Mouse (Mus musculus): ENCODE measurements around the gene Ermard. TPM values are rescaled to one million over a fixed set of nuclear protein-coding genes. Genes with fewer than 3 reads are reported as not detected.
"Not testable (repeated sequence)": the region's sequence is repeated elsewhere in the genome, so short reads cannot be mapped to it uniquely, and the experiment has no call there.

Gene Ermard
- total RNA-seq (2021) = 10 to 100 TPM; 44.3 to 51.9 TPM
- long read RNA-seq, experiment 1, partial matches to known transcripts = 5 of 25 reads
- long read RNA-seq, experiment 1, other reads (novel, unspliced or antisense) = 18 of 25 reads
- long read RNA-seq, experiment 2, partial matches to known transcripts = 0 of 7 reads
- long read RNA-seq, experiment 2, other reads (novel, unspliced or antisense) = 7 of 7 reads

DNA sequence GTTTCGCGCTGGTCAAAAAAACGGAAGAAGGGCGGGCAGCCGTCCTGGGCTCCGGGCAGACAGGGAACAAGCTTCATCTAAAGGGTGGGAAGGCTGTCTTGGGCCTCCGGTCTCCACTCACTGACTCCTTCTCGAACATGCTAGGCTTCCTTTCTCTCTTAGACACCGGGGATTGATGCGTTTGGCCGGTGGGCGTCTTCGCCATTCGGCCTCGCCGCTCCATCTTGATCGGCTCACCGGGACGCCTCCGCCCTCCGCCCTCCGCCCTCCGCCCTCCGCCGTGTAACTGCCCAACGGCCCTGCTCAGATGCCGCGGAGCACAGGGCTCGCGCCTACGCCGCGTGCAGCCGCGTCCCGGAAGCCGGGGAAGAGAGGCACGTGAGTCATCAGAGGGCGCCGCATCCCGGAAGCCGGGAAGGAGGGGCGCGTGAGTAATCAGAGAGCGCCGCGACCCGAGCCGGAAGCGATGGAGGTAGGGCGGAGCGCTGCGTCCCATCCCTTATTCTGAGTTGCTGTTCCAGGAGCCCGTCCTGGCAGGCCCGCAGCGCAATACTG, at the start of gene Ermard, which contains the start of the genes Tcte3 and Gm3448:
Gene Ermard (plus strand): TSS at position 34 of the 555 bp plus-strand sequence.
Gene Tcte3 (minus strand): TSS at position 314 of the 555 bp plus-strand sequence.
Gene Gm3448 (minus strand): TSS at position 363 of the 555 bp plus-strand sequence.
- DNase-seq (ENCODE audit: low spot score in 2 of 2); intact Hi-C loops (cut with DNase I): not testable (repeated sequence)

DNA sequence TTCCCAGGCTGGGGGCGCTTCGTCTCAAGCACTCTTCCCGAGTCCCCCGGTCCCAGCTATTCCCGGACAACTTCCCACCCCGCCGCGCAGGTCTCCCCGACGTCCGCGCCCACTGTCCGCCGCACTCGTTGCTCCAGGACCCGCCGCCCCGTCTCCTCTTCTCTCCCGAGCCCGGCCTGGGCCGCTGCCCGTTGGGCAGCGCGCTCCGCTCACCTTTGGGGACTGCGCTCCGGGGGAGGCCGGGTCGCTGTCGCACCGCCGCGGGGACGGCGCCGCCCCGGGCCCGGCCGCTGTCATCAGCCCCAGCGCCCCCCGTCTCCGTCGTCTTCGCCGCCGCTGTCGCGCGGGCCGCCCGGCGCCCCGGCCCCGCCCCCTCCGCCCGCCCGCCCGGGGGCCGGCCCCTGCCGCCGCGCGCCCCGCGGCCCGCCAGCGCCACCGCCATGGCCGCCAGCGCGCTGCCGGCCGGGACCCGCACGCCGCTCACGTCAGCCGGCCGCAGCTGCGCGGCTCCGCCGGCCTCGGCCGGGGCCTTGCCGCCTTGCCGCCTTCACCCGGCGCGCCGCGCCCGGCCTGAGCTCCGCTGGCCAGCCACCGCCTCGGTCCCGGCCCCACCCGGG, 48.4 kb upstream of the Ermard start:
- DNase-seq (ENCODE audit: low spot score in 2 of 2); intact Hi-C loops (cut with DNase I): not testable (repeated sequence)

DNA sequence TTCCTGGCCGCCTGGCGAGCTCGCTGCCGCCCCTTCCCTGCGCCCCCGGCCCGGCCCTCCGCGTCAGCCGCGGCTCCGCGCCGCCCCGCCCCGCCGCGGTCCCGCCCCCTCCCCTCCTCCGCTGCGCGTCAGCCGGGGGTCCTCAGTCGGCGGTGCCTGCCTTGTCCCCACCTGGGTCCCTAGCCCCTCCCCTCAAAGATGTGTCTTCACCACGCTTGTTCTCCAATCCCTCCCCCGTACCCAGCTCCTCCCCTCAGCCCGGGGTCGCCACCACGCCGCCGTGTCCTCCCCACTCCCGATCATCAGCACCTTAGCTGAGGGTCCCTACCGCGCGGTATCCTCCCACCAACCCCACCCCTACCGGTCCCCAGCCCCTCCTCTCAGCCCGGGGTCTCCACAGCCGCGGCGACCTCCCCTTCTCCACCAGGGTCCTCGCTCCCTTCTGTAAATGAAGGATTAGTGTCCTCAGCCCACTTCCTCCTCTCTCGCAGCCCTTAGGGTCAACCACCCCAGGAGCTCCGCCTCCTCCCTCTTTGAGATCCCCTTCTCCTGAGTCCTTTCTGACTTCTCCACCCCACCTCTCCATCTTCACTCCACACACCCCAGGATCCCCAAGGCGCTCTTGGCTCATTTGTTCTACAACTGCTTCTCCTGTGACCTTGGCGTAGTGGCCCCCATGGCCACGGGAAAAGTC, 47.7 kb upstream of the Ermard start:
- DNase-seq (ENCODE audit: low spot score in 2 of 2); intact Hi-C loops (cut with DNase I): not testable (repeated sequence)

DNA sequence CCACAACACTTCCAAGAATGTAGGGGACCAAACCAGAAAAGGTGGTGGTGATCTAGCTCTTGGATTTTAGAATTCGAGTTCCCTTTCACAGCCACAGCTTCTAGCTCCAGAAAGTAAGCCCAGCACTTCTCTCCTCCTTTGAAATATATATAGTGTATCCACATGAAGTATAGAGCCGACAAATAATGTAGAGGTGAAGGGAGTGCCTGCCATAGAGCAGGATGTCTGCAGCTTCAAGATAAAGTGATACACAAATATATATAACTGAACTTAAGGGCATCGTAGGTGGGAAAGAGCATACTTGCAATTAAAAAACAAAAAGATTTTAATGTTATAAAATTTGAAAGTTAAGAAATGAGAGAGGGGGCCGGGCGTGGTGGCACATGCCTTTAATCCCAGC, 46.9 kb upstream of the Ermard start:
- intact Hi-C loops (cut with DNase I); DNase-seq (ENCODE audit: low spot score in 2 of 2): not testable (repeated sequence)

DNA sequence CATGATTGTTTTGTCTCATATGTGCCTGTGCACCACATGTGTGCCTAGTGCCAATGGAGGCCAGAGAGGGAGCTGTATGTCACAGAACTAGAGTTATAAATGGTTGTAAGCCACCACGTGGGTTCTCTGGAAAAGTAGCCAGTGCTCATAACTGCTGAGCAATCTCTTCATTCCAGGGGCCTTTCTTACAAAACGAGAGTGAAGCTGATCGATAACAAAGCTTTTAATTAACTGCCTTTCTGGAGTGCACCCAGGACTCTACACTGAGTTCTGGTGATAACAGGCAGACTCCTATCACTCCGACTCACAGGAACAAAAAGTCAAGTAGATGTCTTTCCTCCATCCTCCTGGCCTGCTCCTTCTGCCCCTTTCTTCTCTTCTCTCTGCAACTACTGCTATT, 41.0 kb upstream of the Ermard start:
- intact Hi-C loops (cut with DNase I); DNase-seq (ENCODE audit: low spot score in 2 of 2): not testable (repeated sequence)

DNA sequence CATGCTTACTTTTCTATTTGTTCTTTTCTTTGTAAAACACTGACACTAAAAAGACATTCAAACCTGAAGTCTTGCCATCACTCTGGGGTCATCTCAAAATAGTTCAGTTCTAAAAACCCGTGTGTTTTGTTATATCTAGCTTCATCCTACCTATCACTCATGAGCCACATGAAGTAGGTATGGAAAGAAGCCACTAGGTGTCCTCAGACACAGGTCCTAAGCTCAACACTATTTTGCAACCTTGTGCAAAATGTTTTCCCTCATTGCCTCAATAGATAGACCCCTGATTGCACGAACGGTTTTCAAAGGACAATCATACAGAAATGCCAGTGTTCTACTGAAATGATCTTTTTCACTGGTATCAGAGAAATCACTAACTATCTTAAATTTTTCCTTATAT, 31.9 kb upstream of the Ermard start:
- intact Hi-C loops (cut with DNase I); DNase-seq (ENCODE audit: low spot score in 2 of 2): not testable (repeated sequence)

DNA sequence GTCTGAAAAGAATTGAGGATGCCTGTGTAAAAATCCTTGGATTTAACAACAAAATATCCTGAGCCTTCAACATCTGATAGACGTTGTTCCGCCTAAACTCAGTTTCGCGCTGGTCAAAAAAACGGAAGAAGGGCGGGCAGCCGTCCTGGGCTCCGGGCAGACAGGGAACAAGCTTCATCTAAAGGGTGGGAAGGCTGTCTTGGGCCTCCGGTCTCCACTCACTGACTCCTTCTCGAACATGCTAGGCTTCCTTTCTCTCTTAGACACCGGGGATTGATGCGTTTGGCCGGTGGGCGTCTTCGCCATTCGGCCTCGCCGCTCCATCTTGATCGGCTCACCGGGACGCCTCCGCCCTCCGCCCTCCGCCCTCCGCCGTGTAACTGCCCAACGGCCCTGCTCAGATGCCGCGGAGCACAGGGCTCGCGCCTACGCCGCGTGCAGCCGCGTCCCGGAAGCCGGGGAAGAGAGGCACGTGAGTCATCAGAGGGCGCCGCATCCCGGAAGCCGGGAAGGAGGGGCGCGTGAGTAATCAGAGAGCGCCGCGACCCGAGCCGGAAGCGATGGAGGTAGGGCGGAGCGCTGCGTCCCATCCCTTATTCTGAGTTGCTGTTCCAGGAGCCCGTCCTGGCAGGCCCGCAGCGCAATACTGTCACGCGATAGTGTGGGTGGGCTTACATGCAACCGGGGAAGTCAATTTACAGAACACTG, 31.1 kb upstream of the Ermard start, which contains the start of gene Gm3435:
Gene Gm3435 (plus strand): TSS at position 471 of the 708 bp plus-strand sequence.
- DNase-seq (ENCODE audit: low spot score in 2 of 2); intact Hi-C loops (cut with DNase I): not testable (repeated sequence)

DNA sequence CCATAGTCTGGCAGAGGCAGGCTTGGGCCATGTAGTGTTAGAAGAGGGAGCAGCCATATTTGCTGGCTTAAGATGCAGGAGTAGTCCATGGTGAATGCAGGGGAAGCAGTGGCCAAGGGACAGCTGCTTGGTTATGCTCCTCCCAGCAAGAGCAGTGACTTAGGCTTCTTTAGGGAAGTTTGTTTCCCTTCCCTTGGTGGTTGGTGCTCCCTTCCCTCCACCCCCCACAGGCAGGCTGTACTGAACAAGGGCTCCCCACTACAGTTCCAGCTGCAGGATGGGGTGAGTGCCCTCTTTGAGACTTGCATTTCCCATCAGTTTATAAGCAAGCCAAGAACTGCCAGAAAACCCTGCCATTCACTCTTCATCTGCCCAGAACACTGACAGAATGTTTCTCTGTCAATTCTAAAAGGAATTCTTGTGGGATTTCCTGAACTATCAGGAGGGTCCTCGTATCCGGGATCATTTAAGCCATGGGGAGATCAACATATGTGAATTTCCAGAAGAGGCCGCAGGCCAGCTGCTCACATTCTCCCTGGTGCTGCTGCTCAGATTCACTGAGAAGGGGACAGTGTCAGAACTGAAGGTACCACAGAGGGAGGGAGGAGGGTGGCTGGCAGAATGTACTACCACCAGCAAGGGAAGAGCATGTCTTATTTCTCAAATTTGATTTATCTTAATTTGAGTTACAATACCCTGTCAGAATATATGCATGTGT, 19.3 kb upstream of the Ermard start:
- intact Hi-C loops (cut with DNase I) = not testable (repeated sequence)
- DNase-seq (ENCODE audit: low spot score in 2 of 2) = peak; percentile 13 to 35

DNA sequence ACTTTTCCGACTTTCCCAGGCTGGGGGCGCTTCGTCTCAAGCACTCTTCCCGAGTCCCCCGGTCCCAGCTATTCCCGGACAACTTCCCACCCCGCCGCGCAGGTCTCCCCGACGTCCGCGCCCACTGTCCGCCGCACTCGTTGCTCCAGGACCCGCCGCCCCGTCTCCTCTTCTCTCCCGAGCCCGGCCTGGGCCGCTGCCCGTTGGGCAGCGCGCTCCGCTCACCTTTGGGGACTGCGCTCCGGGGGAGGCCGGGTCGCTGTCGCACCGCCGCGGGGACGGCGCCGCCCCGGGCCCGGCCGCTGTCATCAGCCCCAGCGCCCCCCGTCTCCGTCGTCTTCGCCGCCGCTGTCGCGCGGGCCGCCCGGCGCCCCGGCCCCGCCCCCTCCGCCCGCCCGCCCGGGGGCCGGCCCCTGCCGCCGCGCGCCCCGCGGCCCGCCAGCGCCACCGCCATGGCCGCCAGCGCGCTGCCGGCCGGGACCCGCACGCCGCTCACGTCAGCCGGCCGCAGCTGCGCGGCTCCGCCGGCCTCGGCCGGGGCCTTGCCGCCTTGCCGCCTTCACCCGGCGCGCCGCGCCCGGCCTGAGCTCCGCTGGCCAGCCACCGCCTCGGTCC, 17.0 kb upstream of the Ermard start:
- intact Hi-C loops (cut with DNase I); DNase-seq (ENCODE audit: low spot score in 2 of 2): not testable (repeated sequence)

DNA sequence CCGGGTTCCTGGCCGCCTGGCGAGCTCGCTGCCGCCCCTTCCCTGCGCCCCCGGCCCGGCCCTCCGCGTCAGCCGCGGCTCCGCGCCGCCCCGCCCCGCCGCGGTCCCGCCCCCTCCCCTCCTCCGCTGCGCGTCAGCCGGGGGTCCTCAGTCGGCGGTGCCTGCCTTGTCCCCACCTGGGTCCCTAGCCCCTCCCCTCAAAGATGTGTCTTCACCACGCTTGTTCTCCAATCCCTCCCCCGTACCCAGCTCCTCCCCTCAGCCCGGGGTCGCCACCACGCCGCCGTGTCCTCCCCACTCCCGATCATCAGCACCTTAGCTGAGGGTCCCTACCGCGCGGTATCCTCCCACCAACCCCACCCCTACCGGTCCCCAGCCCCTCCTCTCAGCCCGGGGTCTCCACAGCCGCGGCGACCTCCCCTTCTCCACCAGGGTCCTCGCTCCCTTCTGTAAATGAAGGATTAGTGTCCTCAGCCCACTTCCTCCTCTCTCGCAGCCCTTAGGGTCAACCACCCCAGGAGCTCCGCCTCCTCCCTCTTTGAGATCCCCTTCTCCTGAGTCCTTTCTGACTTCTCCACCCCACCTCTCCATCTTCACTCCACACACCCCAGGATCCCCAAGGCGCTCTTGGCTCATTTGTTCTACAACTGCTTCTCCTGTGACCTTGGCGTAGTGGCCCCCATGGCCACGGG, 16.4 kb upstream of the Ermard start:
- intact Hi-C loops (cut with DNase I); DNase-seq (ENCODE audit: low spot score in 2 of 2): not testable (repeated sequence)

DNA sequence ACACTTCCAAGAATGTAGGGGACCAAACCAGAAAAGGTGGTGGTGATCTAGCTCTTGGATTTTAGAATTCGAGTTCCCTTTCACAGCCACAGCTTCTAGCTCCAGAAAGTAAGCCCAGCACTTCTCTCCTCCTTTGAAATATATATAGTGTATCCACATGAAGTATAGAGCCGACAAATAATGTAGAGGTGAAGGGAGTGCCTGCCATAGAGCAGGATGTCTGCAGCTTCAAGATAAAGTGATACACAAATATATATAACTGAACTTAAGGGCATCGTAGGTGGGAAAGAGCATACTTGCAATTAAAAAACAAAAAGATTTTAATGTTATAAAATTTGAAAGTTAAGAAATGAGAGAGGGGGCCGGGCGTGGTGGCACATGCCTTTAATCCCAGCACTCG, 15.5 kb upstream of the Ermard start:
- DNase-seq (ENCODE audit: low spot score in 2 of 2); intact Hi-C loops (cut with DNase I): not testable (repeated sequence)

DNA sequence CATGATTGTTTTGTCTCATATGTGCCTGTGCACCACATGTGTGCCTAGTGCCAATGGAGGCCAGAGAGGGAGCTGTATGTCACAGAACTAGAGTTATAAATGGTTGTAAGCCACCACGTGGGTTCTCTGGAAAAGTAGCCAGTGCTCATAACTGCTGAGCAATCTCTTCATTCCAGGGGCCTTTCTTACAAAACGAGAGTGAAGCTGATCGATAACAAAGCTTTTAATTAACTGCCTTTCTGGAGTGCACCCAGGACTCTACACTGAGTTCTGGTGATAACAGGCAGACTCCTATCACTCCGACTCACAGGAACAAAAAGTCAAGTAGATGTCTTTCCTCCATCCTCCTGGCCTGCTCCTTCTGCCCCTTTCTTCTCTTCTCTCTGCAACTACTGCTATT, 9.6 kb upstream of the Ermard start:
- intact Hi-C loops (cut with DNase I); DNase-seq (ENCODE audit: low spot score in 2 of 2): not testable (repeated sequence)

DNA sequence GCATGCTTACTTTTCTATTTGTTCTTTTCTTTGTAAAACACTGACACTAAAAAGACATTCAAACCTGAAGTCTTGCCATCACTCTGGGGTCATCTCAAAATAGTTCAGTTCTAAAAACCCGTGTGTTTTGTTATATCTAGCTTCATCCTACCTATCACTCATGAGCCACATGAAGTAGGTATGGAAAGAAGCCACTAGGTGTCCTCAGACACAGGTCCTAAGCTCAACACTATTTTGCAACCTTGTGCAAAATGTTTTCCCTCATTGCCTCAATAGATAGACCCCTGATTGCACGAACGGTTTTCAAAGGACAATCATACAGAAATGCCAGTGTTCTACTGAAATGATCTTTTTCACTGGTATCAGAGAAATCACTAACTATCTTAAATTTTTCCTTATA, 553 bp upstream of the Ermard start:
- intact Hi-C loops (cut with DNase I); DNase-seq (ENCODE audit: low spot score in 2 of 2): not testable (repeated sequence)

DNA sequence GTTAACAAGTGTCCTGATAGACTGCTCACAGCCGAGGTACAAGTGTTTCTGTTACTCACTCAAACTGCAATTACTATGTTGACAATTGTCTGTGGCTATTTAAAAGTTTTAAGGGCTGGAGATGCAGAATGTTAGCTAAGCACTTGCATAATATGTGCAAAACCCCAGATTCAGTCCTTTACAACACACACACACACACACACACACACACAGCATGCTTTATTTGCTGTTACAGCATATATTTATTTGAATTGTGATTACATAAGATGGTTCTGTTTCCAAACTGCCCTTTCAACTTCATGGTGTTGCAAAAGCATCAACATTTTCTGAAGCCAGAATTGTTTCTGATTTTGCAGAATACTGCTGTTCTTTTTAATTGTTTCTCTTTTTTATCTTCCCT, 9.3 kb downstream of the Ermard start:
- DNase-seq (ENCODE audit: low spot score in 2 of 2); intact Hi-C loops (cut with DNase I): not testable (repeated sequence)

DNA sequence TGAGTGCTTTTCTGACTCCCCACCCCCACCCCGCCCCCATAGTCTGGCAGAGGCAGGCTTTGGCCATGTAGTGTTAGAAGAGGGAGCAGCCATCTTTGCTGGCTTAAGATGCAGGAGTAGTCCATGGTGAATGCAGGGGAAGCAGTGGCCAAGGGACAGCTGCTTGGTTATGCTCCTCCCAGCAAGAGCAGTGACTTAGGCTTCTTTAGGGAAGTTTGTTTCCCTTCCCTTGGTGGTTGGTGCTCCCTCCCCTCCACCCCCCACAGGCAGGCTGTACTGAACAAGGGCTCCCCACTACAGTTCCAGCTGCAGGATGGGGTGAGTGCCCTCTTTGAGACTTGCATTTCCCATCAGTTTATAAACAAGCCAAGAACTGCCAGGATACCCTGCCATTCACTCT, 11.8 kb downstream of the Ermard start:
- DNase-seq (ENCODE audit: low spot score in 2 of 2); intact Hi-C loops (cut with DNase I): not testable (repeated sequence)

DNA sequence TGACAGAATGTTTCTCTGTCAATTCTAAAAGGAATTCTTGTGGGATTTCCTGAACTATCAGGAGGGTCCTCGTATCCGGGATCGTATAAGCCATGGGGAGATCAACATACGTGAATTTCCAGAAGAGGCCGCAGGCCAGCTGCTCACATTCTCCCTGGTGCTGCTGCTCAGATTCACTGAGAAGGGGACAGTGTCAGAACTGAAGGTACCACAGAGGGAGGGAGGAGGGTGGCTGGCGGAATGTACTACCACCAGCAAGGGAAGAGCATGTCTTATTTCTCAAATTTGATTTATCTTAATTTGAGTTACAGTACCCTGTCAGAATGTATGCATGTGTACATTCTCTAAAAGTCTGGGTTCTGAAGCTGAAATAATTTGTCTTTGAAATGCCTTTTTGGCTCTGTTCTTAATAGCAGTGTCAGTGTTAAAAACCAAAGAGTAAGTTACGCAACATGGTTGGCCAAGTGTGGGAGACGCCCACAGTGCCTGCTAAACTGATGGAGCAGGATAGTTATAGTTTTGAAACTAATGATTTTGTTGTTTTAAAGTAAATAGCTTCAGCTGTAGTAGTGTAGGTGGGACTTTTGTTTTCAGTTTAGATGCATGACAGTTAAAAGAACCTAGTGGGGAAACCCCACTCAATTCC, 12.3 kb downstream of the Ermard start:
- not testable (repeated sequence) for DNase-seq (ENCODE audit: low spot score in 2 of 2)

DNA sequence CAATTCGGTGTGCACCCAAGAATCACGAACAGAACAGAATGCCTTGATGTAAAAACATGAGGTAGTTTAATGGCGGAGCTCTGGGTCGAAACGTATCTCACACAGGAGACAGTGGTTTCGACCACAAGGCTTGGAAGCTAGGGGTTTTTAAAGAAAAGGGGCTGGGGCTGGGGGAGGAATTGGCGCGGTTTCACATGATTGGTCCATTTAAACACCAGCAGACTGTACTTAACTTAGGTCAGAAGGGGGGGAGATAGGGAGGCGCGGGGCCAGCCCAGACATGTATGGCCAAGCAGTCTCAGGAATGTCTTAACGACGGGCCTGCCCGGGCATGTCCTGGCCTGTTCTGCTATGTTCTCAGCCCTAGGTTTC, 12.8 kb downstream of the Ermard start:
- DNase-seq (ENCODE audit: low spot score in 2 of 2); intact Hi-C loops (cut with DNase I): not testable (repeated sequence)

More for the DNA sequence above, 12.3 kb downstream of the Ermard start:
- intact Hi-C loops (cut with DNase I) = not testable (repeated sequence)

Measured in left cerebral cortex, postnatal 14 days (tissue).